Mouse (Mus musculus) midbrain, embryonic 16.5 days (tissue): ENCODE data around the gene Med9. TPM values are rescaled to one million over a fixed set of nuclear protein-coding genes. Genes with fewer than 3 reads are reported as not detected.

ENCODE experiments used
- ATAC-seq: fragments of 200-750 bp; cut with Nextera tagmentation; 2 replicates; pipeline ENCODE4 v1.8.0; 2017; ENCODE audit warnings: moderate TSS enrichment
- H3K27ac ChIP-seq: fragments of 300-500 bp; sonication (generic); 2 replicates; pipeline ENCODE4 v1.5.1; 2014; ENCODE audit warnings: mild to moderate bottlenecking, low read length, mixed read lengths
- H3K27me3 ChIP-seq: fragments of 300-500 bp; sonication (generic); 2 replicates; pipeline ENCODE4 v1.6.1; 2014; ENCODE audit warnings: low read depth, low read length, mixed read lengths; ENCODE audit not compliant: control insufficient read depth, insufficient read depth
- H3K36me3 ChIP-seq: fragments of 300-500 bp; sonication (generic); 2 replicates; pipeline ENCODE4 v1.6.1; 2014; ENCODE audit warnings: mild to moderate bottlenecking, low read length, moderate library complexity, mixed read lengths; ENCODE audit not compliant: control insufficient read depth, insufficient read depth
- H3K4me1 ChIP-seq: fragments of 300-500 bp; sonication (generic); 2 replicates; pipeline ENCODE4 v1.6.1; 2014; ENCODE audit warnings: mild to moderate bottlenecking, low read length, mixed read lengths; ENCODE audit not compliant: control insufficient read depth, insufficient read depth
- H3K4me2 ChIP-seq: fragments of 300-500 bp; sonication (generic); 2 replicates; pipeline ENCODE4 v1.6.1; 2014; ENCODE audit warnings: mild to moderate bottlenecking, low read length, mixed read lengths
- H3K4me3 ChIP-seq: fragments of 300-500 bp; sonication (generic); 2 replicates; pipeline ENCODE4 v1.5.1; 2014; ENCODE audit warnings: low read depth, mild to moderate bottlenecking, low read length, moderate library complexity, mixed read lengths
- H3K9ac ChIP-seq: fragments of 300-500 bp; sonication (generic); 2 replicates; pipeline ENCODE4 v1.6.1; 2014; ENCODE audit warnings: low read depth, low read length, mixed read lengths
- H3K9me3 ChIP-seq: fragments of 300-500 bp; sonication (generic); replicated peaks from 2 replicates; pipeline ENCODE4 v1.6.1; 2014; ENCODE audit warnings: mild to moderate bottlenecking, low read length, mixed read lengths; ENCODE audit not compliant: control insufficient read depth, poor library complexity, severe bottlenecking
- WGBS: fragments of 180-500 bp; shearing (Covaris S2); extraction: QIAGEN DNeasy Blood & Tissue Kit; methylation state at CpG from one replicate; pipeline ENCODE4 v1.1.7; 2014; 5-methylcytosine and 5-hydroxymethylcytosine counted together
- polyA plus RNA-seq: library from polyadenylated mRNA; unstranded; fragments of >200 nt; fragmentation: Nextera tagmentation; extraction: Ambion mirVana; gene quantifications from 2 replicates; pipeline ENCODE4 v1.2.1, GENCODE M21; 2015

Med9 gene
- polyA plus RNA-seq: 30.7 and 33.4 TPM in 2 replicates

DNA sequence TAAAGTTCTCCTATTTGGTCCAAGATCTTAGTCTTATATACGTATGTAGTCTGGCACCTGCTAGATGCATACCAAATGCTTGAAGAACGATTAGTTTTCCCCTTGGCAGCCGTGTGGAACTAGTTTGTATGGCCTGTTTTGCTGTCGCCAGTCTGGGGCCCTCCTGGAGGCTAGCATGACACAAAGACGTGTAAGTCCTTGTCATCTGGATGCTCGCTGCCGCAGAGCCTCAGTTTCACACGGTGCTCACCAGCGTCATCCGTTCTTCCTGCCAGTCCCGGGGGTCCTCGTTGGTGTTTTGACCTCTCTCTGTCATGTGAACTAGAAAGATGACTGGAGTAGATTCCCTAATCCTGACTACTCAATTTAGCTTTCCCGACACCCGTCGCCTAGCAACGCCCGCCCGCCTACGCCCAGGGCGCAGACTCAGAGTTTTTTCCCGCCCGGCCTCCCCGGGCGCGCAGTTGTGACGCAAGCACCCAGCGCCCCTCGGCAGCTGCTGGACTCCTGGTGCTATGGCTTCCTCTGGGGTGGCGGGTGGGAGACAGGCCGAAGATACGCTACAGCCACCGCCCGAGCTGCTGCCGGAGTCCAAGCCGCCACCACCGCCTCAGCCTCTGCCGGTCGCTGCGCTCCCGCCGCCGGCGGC lies at the start of gene Med9:
Med9 (plus strand) TSS at position 455 of the 649 bp plus-strand sequence.
- Histone ChIP-seq H3K4me3 (peak within 1 kb of the TSS; percentile 93), H3K4me1 (peaks cover 17% of the 10 kb centered on the region), H3K27ac (peak within 1 kb of the TSS; percentile 88), H3K4me2 (peak within 1 kb of the TSS; percentile 91), H3K9me3 (no peaks in the 10 kb centered on the region), H3K27me3 (no peaks in the 10 kb centered on the region), H3K36me3 (no peaks in the 10 kb centered on the region), H3K9ac (peak within 1 kb of the TSS; percentile 98)
- WGBS: under 1% methylated on average over 43 of the region's 43 CpGs
- ATAC-seq: peak; percentile 96

DNA sequence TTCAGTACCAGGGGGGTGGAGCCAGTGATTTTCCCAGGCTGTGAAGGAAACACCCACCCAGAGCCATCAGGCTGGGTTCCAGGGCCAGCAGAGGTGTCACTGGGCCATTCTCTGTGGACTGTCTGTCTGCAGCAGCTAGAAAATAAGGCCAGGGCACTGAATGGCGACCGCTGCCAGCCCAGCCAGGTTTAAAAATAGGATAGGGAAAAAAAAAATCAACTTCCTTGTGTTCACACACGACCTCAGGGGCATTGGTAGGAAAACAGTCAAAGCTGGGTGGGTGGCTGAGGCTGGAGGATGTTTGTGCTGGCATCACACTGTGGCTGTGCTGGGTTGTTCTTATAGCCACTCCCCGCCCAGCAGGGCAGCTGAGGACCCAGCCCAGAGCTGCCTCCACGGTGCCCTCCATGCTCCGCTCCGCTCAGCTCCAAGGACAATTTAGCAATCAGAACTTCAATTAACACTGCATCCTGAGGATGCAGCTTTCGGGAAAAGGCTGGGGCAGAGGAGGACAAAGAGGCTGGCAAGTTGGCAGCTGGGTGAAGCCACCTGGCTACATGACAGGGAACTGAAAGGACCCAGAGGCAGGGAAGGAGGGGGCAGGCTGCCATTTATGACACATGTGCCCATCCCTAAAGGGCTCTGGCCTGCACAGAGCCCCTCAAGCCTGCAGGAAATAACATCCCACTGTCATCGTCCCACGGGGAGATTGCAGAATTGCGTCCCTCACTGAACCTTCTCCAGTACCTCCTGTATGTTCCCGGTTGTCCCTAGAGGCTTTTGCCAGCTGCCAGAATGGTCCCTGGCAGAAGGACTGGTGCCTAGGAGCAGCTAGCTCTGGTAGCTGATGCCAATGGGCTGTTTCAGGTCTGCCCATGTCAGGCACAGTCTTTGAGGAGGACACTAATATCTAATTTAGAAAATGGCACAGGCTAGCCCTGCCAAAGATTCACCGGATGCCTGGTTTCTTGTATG lies 48.0 kb upstream of the Med9 start:
- Histone ChIP-seq H3K27me3 (no peaks in the 10 kb centered on the region), H3K4me2 (no peak overlapping the region), H3K36me3 (no peaks in the 10 kb centered on the region), H3K9me3 (no peaks in the 10 kb centered on the region), H3K27ac (no peak overlapping the region), H3K9ac (no peak overlapping the region), H3K4me1 (no peaks in the 10 kb centered on the region; the same call in 1 of the 2 replicates), H3K4me3 (no peak overlapping the region)
- WGBS: 58% methylated on average over 13 of the region's 13 CpGs
- ATAC-seq: no peak

DNA sequence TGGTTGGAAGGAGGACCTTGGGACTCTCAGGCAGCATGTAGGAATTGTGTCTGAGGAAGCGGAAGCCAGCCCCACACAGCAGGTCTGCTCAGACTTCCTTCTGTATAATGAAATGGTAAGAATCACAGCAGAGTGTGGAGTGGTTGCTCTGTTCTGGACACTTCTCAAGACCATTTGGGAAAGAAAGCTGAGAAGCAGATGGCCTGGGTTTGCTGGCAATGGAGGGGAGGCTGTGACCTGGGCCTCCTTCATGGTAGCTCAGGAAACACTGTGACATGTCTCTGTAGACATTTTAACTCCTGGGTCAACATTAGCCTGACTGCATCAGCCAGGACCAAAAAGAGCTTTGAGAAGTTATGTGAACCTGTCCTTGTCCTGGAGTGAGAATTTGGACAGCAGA lies 47.0 kb upstream of the Med9 start:
- H3K27ac ChIP-seq: no peak overlapping the region
- H3K27me3 ChIP-seq: no peaks in the 10 kb centered on the region
- 97% methylated on average over 1 of the region's 1 CpGs for WGBS
- H3K4me3 ChIP-seq: no peak overlapping the region
- ATAC-seq: no peak
- H3K36me3 ChIP-seq: no peaks in the 10 kb centered on the region
- H3K9me3 ChIP-seq: no peaks in the 10 kb centered on the region
- H3K4me2 ChIP-seq: no peak overlapping the region
- no peak overlapping the region for H3K9ac ChIP-seq
- no peaks in the 10 kb centered on the region for H3K4me1 ChIP-seq

DNA sequence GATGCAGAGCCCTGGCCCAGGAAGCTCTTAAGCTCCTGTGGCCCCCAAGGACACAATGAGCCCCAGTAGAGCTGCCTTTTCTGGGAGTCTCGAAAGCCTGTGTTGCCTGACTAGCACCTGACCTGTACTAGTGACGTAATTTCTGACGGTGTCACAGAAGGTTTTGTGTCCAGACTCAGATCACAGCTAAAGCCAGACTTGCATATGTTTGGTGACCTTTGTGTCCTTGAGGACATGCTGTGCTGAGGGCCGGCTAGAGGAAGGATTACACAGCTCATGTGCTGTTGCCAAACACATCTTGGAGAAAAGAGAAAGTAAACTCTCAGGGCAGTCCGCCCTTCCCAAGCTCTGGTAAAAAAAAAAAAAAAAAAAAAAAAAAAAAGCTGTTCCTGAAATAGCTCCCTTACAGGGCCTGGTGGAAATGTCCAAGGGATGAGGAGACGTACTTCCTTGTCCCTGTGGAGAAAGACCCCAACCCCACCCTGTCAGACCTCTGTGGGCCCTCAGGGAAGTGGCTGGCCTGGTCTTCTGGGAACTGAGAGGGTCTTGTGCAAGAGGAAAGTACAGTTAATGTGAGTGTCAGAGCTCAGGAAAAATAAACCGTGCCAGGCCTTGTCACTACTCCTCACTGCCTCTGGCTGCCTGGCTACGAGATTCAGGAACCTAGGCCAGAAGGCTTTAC lies 45.8 kb upstream of the Med9 start:
- no peaks in the 10 kb centered on the region for H3K9me3 ChIP-seq
- no peak overlapping the region for H3K4me2 ChIP-seq
- no peak overlapping the region for H3K9ac ChIP-seq
- no peak overlapping the region for H3K4me3 ChIP-seq
- H3K36me3 ChIP-seq: no peaks in the 10 kb centered on the region
- H3K27me3 ChIP-seq: no peaks in the 10 kb centered on the region
- peak overlapping the region; percentile 3; the same call in 1 of the 2 replicates for H3K27ac ChIP-seq
- ATAC-seq: no peak
- H3K4me1 ChIP-seq: no peaks in the 10 kb centered on the region
- 42% methylated on average over 8 of the region's 8 CpGs for WGBS

DNA sequence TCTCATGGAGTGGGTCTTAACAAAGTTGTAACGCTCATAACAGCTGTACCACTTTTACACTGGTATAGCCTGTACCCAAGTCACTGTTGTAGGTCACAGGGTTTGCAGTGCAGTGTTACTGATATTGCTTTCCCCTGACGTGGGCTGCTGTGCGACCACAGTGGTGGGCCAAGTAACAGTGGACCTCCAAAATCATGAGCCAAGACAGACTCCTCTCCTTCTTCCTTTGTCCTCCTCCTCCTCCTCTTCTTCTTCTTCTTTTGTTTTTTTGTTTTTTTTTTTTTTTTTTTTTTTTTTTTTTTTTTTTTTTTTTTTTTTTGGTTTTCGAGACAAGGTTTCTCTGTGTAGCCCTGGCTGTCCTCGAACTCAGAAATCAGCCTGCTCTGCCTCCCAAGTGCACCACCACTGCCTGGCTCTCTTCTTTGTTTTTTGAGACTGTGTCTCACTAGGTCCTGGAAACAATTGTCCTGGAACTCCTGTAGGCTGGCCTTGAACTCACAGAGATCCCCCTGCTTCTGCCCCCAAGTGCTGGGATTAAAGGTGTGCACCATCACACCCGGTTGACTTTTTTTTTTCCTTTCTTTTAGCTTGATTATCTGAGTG lies 41.4 kb upstream of the Med9 start:
- H3K4me2 ChIP-seq: no peak overlapping the region
- WGBS: 95% methylated on average over 6 of the region's 6 CpGs
- ATAC-seq: no peak
- H3K36me3 ChIP-seq: no peaks in the 10 kb centered on the region
- no peak overlapping the region for H3K4me3 ChIP-seq
- H3K9ac ChIP-seq: no peak overlapping the region
- no peaks in the 10 kb centered on the region for H3K27me3 ChIP-seq
- H3K9me3 ChIP-seq: no peaks in the 10 kb centered on the region
- H3K4me1 ChIP-seq: no peaks in the 10 kb centered on the region
- H3K27ac ChIP-seq: no peak overlapping the region

DNA sequence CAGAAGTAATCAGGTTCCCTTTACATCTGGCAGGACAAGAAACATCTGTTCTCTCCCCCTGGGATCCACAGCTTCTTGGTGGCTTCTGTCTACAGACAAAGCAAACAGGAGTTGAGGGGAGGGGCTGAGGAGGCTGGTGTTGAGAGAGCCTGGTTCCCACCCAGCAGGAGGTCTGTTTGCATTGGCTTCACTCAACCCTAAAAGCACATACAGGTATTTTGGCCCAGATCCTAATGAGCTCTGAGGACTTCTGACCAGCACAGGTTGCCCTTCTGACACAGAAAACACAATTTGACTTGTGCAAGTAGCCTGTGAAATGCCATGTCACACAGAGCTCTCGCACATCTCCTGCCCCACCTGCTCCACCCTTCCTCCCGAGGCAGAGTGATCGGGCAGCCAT lies 39.6 kb upstream of the Med9 start:
- Histone ChIP-seq H3K4me1 (no peaks in the 10 kb centered on the region), H3K9me3 (no peaks in the 10 kb centered on the region), H3K27ac (no peak overlapping the region), H3K9ac (no peak overlapping the region), H3K4me2 (no peak overlapping the region), H3K4me3 (no peak overlapping the region), H3K27me3 (no peaks in the 10 kb centered on the region), H3K36me3 (no peaks in the 10 kb centered on the region)
- WGBS: 62% methylated on average over 3 of the region's 3 CpGs
- ATAC-seq: no peak

DNA sequence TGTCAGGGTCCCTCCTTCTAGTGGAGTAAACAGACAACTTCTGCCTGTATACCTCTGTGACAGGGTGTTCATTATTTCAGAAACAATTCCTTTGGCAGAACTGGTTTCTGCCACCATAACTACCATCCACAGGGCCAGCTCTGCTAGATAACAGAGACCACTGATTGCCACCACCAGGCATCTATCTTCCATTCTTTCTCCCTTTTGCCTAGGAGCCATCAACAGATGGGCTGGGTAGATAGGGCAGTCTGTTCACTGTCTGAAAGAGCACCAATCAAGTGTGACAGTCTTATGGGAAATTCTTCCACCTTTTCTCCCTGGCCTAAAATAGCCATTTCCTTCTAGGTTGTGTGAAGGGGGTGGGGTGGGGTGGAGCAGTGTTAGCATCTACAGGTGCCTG lies 37.4 kb upstream of the Med9 start:
- ATAC-seq: no peak

DNA sequence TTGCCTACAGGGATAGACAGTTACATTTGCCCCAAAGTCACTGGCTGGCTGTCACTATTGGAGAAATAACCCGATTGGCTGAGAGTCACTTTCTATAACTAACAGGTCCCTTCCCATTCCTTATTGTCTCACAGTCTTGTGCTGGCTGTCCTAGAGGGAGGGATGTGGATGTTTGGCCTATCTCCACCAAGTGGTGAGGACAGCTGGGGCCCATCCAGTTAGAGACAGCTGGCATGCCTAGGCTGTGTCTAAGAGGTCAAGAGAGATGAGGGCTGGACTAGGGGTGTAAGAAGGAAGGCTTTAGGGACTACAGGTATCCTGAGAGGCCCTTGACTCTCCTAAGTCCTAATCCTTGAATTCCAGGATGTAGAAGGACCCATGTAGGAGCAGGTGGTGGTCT lies 36.5 kb upstream of the Med9 start:
- ATAC-seq: no peak
- Histone ChIP-seq H3K27ac (no peak overlapping the region), H3K9ac (no peak overlapping the region), H3K4me2 (no peak overlapping the region), H3K4me1 (no peaks in the 10 kb centered on the region), H3K36me3 (no peaks in the 10 kb centered on the region), H3K9me3 (no peaks in the 10 kb centered on the region), H3K4me3 (no peak overlapping the region), H3K27me3 (no peaks in the 10 kb centered on the region)
- 78% methylated on average over 1 of the region's 1 CpGs for WGBS

More for the DNA sequence above, 37.4 kb upstream of the Med9 start:
- no peak overlapping the region for H3K27ac ChIP-seq
- no peaks in the 10 kb centered on the region for H3K27me3 ChIP-seq
- no peak overlapping the region for H3K9ac ChIP-seq
- H3K4me3 ChIP-seq: no peak overlapping the region
- H3K4me1 ChIP-seq: no peaks in the 10 kb centered on the region
- H3K36me3 ChIP-seq: no peaks in the 10 kb centered on the region
- no peaks in the 10 kb centered on the region for H3K9me3 ChIP-seq
- H3K4me2 ChIP-seq: no peak overlapping the region
